20 mouse cellular contexts compared by ENCODE assay signal in genomic region chr7:102084041-102084696, GRCm38 (mm10). TPM values are rescaled to one million over a fixed set of nuclear protein-coding genes. Genes with fewer than 3 reads are reported as not detected.
"Had no signal": no experiment of that assay in that cellular context is flagged by ENCODE, and none has a peak within 500 bp of the region (broad histone marks: within the 10 kb centered on the region; RNA-seq: fewer than 3 reads in every experiment).

No protein-coding gene starts in this region.

- H3K9ac ChIP-seq: liver, postnatal 0 days; lung, embryonic 15.5 days; midbrain, embryonic 12.5 days; neural tube, embryonic 12.5 days; stomach, embryonic 15.5 days had no signal

- H3K27me3 ChIP-seq: lung, embryonic 15.5 days; midbrain, embryonic 12.5 days; neural tube, embryonic 12.5 days; stomach, embryonic 15.5 days had no signal

- H3K4me1 ChIP-seq: lung, embryonic 15.5 days; megakaryocyte, embryonic 14.5 days; midbrain, embryonic 12.5 days; neural tube, embryonic 12.5 days; stomach, embryonic 15.5 days had no signal

- H3K4me3 ChIP-seq: lung, embryonic 15.5 days; megakaryocyte, embryonic 14.5 days; midbrain, embryonic 12.5 days; neural tube, embryonic 12.5 days; stomach, embryonic 15.5 days had no signal

- H3K27ac ChIP-seq: lung, embryonic 15.5 days; macrophage; midbrain, embryonic 12.5 days; neural tube, embryonic 12.5 days; stomach, embryonic 15.5 days; stomach, postnatal 0 days had no signal

- H3K9me3 ChIP-seq: lung, embryonic 15.5 days; megakaryocyte, embryonic 14.5 days; midbrain, embryonic 12.5 days; neural tube, embryonic 12.5 days; stomach, embryonic 15.5 days had no signal

- DNase-seq: liver, postnatal 0 days; lung, adult 2 months; lung, postnatal 14 days; lung, postnatal 36 days; midbrain, embryonic 14.5 days; right cerebral cortex, postnatal 14 days; thymus, adult 2 months; thymus, postnatal 25 days; thymus, postnatal 4 days had no signal

RNA-seq across cellular contexts. Expression of gene Trpc2, which starts 1.3 kb away (rescaled TPM):
- total RNA-seq: megakaryocyte progenitor cell, adult 5-6 weeks; midbrain, postnatal 0 days; monocyte, adult 5-6 weeks had no signal

RNA-seq across cellular contexts. Expression of gene Art1, which starts 17.4 kb away (rescaled TPM):
- total RNA-seq: megakaryocyte progenitor cell, adult 5-6 weeks; monocyte, adult 5-6 weeks; neutrophil, adult 5-6 weeks had no signal

RNA-seq across cellular contexts. Expression of gene Xntrpc, which starts 18.7 kb away (rescaled TPM):
- total RNA-seq: monocyte, adult 5-6 weeks had no signal
